Mouse (Mus musculus) thymus, postnatal 25 days (tissue): ENCODE data around the gene Trmt1l.

Experiments used
- DNase-seq: peaks from one replicate; pipeline ENCODE4 v3.0.0; 2022

Gene Trmt1l

GRCm38 (mm10) chr1:151495635-151496285 lies 67.4 kb downstream of the Trmt1l start:
- DNase-seq: no peak

- DNase-seq: peak; percentile 56
Observed at GRCm38 (mm10) chr1:151497028-151497427, 68.7 kb downstream of the Trmt1l start.

- DNase-seq: no peak
Observed at GRCm38 (mm10) chr1:151497942-151498341, 69.6 kb downstream of the Trmt1l start.

- DNase-seq: no peak
Observed at GRCm38 (mm10) chr1:151498381-151498780, 70.0 kb downstream of the Trmt1l start.

GRCm38 (mm10) chr1:151499815-151500501 lies 71.6 kb downstream of the Trmt1l start:
- DNase-seq: peak; percentile 65

- peak; percentile 96 for DNase-seq
Observed at GRCm38 (mm10) chr1:151500531-151501361, 72.4 kb downstream of the Trmt1l start, which contains the start of gene Rnf2. TSS of gene Rnf2 (minus strand) at chr1:151500955.
